Mouse (Mus musculus) retina, postnatal 7 days (tissue): ENCODE data around the gene Grid2.

Source experiments
- DNase-seq: peaks from one replicate; pipeline ENCODE4 v3.0.0-alpha.2; 2012; ENCODE audit warnings: low read depth, low spot score

Gene Grid2

GRCm38 (mm10) chr6:64596835-64597234 is 1341.2 kb downstream of the Grid2 start:
- DNase-seq: no peak

- no peak for DNase-seq
These were observed 1342.5 kb downstream of the Grid2 start for GRCm38 (mm10) chr6:64598144-64598561.

GRCm38 (mm10) chr6:64605753-64606152 is 1350.1 kb downstream of the Grid2 start:
- no peak for DNase-seq

- no peak for DNase-seq
These were observed 1351.4 kb downstream of the Grid2 start for GRCm38 (mm10) chr6:64607041-64607440.

- DNase-seq: no peak
These were observed 1352.3 kb downstream of the Grid2 start for GRCm38 (mm10) chr6:64607942-64608341.

- no peak for DNase-seq
These were observed 1361.2 kb downstream of the Grid2 start for GRCm38 (mm10) chr6:64616843-64617242.

- DNase-seq: no peak
These were observed 1361.9 kb downstream of the Grid2 start for GRCm38 (mm10) chr6:64617417-64618135.

- DNase-seq: no peak
These were observed 1367.7 kb downstream of the Grid2 start for GRCm38 (mm10) chr6:64623404-64623803.

- no peak for DNase-seq
These were observed 1392.0 kb downstream of the Grid2 start for GRCm38 (mm10) chr6:64647661-64648060.

- no peak for DNase-seq
These were observed 1392.5 kb downstream of the Grid2 start for GRCm38 (mm10) chr6:64648196-64648595.

- peak; percentile 71 for DNase-seq
These were observed 1393.9 kb downstream of the Grid2 start for GRCm38 (mm10) chr6:64649296-64650226.

- DNase-seq: no peak
These were observed 1395.1 kb downstream of the Grid2 start for GRCm38 (mm10) chr6:64650765-64651164.

- no peak for DNase-seq
These were observed 1415.3 kb downstream of the Grid2 start for GRCm38 (mm10) chr6:64671010-64671409.

- DNase-seq: no peak
These were observed 1423.1 kb downstream of the Grid2 start for GRCm38 (mm10) chr6:64678815-64679214.

GRCm38 (mm10) chr6:64683974-64684373 is 1428.3 kb downstream of the Grid2 start:
- DNase-seq: no peak

- DNase-seq: peak; percentile 16
These were observed 1429.3 kb downstream of the Grid2 start for GRCm38 (mm10) chr6:64684973-64685372.

GRCm38 (mm10) chr6:64688181-64688944 is 1432.7 kb downstream of the Grid2 start:
- no peak for DNase-seq

- no peak for DNase-seq
These were observed 1439.0 kb downstream of the Grid2 start for GRCm38 (mm10) chr6:64694688-64695087.

GRCm38 (mm10) chr6:64703659-64704058 is 1448.0 kb downstream of the Grid2 start:
- DNase-seq: no peak

GRCm38 (mm10) chr6:64727751-64728403 is 1472.2 kb downstream of the Grid2 start:
- no peak for DNase-seq

GRCm38 (mm10) chr6:64728499-64729198 is 1473.0 kb downstream of the Grid2 start, which contains the start of gene Atoh1:
Gene Atoh1, plus strand, starts transcription at chr6:64729125.
- DNase-seq: no peak
